Mouse (Mus musculus): Measurements from ENCODE around the gene Trnau1ap.
"Not testable (repeated sequence)": the region's sequence is repeated elsewhere in the genome, so short reads cannot be mapped to it uniquely, and the experiment has no call there.

Gene Trnau1ap

DNA sequence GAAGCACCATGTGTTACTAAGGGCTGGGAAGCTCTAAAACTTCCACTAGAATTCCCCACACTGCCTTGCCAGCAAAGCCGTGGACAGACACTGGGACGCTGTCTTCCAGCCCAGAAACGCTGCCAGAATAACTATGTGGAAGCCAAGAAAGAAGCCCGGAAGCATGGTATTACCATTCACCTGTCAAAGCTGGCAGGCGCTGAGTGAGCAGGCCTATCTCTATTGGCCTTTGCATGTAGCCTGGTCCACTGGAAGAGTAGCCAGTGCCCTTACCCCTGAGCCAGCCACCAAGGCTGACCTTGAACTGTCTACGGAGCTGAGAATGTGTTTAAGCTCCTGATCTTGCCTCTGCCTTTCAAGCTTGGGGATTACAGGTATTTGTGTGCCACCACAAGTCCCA lies 27.9 kb downstream of the Trnau1ap start:
- DNase-seq (ENCODE audit: inconsistent ontology term): no peak

DNA sequence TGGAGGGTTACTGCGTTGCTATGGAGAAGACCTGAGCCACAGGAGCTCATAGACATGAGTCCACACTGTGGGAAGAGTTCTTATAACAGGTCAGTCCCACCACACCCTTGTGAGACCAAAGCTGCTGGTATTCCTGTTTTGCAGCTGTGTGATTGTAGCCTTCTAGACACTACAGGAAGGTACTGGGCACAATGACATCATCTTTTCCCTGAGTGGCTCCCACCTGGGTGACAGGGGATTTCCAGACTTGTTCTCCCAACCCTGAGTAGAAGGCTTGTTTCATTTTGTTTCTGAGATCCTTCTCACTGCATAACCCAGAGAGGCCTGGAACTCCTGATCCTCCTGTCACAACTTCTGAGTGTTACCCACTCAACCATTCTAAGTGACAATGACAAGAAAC lies 29.5 kb downstream of the Trnau1ap start:
- no peak for DNase-seq (ENCODE audit: inconsistent ontology term)

DNA sequence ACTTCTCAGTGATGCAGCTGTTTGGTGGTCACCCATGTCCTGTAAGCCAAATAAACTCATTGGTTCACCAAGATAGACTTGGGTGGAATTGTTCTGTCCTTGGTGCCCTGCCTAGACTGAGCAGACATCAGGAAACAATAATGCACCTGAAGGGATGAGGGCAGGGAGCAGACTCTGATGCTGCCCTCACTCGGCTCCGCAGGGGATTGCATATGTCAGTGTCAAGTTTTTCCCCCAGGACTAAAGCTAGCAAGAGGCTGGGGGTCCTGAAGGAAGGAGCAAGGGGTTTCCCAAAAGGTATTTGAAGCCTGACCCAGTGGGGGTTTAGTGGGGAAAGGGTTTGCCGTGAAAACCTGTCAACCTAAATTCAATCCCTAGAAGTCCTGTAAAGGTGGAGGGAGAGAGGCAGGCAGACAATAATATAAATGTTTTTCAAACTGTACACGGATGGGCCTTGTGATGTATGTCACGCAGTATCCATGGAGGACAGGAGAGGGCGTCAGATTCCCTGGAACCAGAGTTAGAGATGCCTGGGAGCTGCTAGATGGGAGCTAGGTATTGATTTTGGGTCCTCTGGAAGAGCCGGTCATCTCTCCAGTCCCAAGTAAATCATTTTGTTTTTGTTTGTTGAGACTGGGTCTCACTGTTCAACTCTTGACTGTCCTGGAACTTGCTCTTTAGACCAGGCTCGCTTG lies 33.5 kb downstream of the Trnau1ap start:
- DNase-seq (ENCODE audit: inconsistent ontology term): no peak

DNA sequence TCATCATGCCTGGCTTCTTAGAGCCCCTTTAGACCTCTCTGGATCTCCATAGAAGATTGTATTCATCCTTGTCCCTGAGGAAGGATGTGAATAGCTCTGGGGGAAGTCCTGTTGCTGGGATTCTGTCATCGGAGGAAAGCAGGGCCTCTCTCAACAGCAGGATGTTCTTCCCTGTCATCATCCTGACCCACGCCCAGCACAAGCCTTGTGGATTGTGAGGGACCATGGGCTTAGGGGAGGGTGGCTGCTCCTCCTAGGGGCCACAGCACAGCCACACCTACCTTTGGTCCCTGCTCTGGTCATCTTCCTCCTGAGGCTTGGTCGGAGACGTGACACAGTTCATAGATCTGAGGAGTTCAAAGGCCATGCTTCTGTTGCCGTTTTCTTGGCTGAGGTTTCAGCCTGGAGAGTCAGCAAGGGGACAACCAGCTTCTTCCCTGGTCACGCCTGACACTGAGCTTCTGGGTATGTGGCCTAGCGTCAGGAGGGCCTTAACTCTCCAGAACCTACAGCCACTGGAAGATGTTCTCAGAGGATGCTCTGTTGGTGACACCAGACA lies 35.6 kb downstream of the Trnau1ap start:
- no peak for DNase-seq (ENCODE audit: inconsistent ontology term)

DNA sequence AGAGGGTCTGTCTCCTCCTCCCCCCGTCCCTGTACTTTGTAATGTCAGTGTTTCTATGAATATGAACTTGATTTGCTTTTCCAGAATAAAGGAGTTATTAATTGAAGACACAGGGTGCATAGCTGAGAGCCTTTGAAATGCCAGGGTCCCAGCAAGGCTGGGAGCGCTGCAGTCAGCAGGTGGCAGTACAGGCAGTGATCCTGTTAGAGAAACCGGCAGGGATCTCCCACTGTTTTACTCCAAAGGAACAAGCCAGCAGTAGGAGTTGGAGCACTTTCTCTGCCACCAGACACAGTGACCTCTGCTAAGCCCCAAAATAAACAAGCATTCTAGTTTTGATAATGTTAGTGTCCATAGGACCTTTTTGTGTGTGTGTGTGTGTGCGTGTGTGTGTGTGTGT lies 36.4 kb downstream of the Trnau1ap start:
- DNase-seq (ENCODE audit: inconsistent ontology term): peak; percentile 26

DNA sequence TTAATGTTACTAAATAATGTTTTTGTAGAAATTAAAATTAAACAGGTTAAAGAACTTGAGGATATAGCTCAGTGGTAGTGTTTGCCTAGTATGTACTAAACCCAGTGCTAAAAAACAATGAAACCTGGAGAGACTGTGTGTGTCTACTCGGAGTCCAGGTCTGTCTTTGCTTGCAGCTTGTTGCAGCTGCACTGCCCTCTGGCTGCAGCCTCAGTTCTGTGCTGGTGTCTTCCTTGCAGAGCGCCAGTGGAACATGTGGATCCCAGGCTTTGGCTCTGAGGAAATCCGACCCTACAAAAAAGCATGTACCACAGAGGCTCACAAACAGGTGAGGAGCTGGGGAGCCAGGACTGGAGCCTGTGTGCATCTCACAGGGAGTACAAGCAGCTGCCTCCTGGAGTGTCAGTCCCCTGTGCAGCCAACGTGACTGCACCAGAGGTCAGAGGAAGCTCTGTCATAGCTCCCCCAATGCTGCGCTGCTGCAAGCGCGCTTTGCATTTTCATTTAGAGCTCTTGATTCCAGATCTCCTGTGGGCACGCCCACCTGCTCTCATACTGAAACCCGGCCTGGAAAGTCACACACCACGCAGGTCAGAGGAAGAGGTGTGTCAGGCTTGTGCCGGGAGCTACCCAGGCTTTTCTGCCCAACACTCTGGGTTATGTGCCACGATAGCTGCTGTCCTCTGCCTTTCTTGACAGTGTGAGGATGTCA lies 37.6 kb downstream of the Trnau1ap start:
- no peak for DNase-seq (ENCODE audit: inconsistent ontology term)

DNA sequence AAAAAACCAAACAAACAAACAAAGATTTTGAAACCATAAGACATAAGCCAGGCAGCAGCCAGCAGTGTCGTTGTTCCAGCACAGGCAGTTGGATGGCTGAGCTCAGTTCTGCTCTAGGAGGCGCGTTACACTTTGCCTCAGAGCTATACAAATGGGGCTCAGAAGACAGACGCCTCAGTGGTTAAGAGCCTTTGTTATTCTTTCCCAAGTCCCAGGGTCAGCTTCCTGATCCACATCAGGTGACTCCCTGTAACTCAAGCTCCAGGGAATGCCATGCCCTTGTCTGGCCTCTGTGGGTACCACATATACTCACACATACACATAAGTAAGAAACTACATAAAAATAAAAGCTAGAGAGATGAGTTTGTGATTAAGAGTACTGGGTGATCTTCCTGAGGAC lies 38.3 kb downstream of the Trnau1ap start:
- no peak for DNase-seq (ENCODE audit: inconsistent ontology term)

DNA sequence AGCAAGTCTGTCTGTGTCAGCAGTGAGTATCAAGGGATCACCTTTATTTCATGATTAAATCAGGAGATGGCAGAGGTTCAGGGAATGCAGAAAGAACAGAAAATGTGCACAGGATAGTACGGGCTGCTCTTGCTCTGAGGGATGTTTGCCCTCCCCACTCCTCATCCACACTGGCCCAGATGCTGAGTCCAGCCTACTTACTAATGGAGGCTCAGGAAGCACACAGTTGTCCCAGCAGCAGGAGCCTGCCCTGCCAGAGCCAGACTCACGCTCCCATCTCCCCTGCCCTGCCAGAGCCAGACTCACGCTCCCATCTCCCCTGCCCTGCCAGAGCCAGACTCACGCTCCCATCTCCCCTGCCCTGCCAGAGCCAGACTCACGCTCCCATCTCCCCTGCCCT lies 40.5 kb downstream of the Trnau1ap start:
- DNase-seq (ENCODE audit: inconsistent ontology term): not testable (repeated sequence)

DNA sequence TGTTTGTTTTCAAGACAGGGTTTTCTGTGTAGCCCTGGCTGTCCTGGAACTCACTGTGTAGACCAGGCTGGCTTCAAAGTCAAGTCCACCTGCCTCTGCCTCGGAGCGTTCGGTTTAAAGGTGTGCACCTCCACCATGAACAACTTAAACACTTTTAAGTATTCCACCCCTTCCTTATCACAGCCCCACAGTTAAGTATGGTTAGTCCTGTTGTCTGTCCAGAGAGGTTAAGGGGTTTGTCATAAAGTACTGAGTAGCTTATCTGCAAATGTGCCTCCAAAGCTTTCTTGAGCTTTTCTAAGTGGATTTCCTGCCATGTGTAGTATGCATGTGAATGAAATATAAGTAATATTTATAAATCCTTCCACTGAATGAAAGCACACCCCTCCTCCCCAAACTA lies 53.4 kb downstream of the Trnau1ap start:
- DNase-seq (ENCODE audit: inconsistent ontology term): no peak

DNA sequence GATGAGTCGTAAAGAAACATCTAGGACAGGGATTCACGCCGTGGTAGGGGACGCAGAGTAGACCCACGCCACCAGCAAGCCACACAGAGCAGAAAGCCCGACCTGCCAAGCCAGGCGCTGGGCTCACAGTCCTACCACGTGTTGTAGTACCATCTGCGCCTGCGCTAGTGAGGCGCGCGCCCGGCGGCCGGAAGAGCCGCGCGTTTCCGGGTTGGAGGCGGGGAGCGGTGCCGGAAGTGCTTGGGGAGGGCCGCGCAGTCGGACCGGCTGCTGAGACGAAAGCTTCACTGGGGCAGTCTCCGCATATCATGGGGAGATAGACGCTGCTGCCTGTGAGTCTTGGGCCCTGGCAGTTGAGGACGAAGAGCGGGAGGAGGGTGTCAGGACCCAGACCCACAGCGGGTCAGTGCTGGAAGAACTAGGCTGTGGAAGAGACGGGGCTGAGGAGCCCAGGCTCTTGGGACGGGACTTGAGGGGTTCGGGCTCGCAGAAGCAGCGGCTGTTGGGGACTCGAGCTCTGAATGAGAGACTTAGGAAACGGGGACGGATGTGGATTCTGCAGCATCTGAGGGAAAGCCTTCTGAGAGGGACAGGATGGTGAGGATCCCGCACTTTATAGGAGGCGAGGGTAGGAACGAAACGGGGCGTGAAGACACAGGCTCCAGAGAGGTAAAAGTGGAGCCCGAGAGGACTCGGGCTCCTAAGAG lies 55.0 kb downstream of the Trnau1ap start, which contains the start of gene Taf12:
Gene Taf12, plus strand, starts transcription at position 220 of the 707 bp plus-strand sequence.
- peak; percentile 97 for DNase-seq (ENCODE audit: inconsistent ontology term)

DNA sequence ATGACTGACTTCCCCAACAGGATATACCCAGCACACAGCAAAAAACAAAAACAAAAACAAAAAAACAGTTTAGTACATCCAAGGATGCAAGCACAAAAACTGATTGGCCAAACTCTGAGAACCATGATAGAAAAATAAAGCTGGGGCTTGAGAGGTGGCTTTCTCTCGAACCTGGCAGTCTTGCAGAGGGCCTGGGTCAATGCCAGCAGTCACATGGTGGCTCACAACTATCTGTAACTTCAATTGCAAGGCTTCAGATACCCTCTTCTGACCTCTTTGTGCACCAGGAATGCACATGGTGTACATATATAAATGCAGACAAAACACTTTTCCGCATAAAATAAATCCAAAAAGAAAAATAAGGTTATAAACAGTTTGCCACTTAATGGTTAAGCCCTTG lies 56.2 kb downstream of the Trnau1ap start:
- DNase-seq (ENCODE audit: inconsistent ontology term): no peak

DNA sequence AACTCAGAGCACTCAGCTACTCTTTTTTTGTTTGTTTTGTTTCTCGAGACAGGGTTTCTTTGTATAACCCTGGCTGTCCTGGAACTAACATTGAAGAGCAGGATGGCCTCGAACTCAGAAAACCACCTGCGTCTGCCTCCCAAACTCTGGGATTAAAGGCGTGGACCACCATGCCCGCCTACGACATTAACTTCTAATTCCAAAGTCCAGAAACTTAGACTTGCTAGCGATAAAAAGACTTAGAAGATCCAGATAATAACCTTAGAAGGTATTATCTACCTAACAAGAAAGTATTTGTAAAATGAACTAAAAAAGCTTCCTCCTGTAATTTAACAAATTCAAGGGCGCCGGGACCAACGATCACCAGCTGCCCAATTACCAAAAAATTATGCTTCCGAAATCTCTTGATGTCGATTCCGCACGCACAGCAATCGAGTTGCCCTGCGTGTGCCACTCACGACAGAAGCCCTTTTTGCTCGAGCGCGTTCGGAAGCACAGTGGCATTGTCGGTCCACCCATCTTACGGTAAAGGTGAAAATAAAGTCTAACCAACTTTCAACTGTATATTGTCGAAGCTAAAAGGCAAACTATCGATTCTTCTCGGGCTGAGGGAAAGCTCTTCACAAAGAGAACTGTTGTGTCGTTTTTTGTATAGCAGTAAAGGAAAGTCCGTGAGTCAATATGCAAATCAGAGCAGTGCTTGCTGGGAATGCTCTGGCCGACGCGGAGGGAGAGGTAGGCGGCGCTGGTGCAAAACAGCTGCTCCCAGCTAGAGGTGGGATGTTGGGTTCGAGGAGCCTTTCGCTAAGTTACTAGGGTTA lies 59.4 kb downstream of the Trnau1ap start:
- peak; percentile 96 for DNase-seq (ENCODE audit: inconsistent ontology term)

DNA sequence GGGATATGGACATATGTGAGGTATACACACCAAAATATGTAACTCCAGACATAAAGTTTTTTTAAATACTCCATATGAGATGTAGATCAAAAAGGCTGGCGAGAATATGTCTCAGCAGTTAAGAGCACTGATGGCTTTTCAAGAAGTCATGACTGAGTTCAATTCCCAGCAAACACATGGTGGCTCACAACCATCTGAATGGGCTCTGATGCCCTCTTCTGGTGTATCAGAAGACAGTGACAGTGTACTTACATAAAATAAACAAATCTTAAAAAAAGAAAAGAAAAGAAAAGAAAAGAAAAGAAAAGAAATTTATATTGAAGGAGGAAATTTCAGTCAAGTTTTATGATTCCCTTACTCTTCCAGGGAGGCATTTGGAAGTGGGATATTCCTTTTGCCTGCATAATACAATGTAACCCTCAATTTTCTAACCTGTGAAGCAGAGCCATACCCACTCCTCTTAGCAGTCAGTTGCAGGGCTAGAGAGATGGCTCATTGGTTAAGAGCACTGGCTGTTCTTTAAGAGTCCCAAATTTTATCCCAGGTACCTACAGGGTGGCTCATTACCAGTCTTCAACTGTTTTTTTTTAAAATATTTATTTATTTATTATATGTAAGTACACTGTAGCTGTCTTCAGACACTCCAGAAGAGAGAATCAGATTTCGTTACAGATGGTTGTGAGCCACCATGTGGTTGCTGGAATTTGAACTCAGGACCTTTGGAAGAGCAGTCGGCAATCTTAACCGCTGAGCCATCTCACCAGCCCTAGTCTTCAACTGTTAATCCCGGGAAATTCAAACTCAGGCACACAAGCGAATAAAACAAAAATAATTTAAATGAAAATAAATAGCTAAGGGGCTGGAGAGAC lies 60.2 kb downstream of the Trnau1ap start:
- peak; percentile 67 for DNase-seq (ENCODE audit: inconsistent ontology term)

DNA sequence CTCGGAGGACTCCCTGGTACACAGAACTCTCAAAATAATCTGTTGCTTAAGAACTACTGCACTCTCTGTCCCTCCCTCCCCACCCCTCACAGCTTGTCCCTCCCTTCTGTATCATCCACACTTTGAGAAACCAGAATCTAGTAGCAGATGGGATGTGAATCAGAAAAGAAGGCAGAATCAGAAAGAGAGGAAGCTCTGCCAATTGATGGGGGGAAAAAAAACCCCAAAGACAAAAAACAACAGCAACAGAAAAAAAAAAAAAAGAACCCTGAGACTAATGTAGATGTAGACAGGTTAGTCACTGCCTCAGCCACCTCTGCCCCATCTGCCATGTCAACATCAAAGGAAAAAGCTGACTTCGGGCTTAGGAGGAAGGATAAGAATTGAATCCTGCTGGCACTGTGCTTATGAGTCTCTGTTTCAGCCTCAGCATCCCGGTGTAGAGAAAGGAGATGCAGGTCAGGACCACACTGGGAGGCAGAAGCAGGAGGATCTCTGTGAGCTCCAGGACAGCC lies 62.4 kb downstream of the Trnau1ap start:
- no peak for DNase-seq (ENCODE audit: inconsistent ontology term)

DNA sequence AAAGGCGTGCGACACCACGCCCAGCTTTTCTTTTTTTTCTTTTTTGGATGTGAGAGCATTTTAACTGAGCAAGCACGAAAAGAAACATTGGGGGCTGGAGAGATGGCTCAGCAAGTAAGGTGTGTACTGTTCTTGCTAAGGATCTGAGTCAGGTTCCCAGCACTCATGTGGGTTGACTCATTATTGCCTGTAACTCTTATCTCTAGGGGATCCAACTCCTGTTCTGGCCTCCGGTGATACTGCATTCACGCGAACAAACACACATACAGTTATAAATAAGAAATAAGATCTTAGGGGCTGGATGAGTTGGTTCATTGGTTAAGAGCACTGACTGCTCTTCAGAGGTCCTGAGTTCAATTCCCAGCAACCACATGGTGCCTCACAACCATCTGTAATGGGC lies 66.0 kb downstream of the Trnau1ap start:
- no peak for DNase-seq (ENCODE audit: inconsistent ontology term)

DNA sequence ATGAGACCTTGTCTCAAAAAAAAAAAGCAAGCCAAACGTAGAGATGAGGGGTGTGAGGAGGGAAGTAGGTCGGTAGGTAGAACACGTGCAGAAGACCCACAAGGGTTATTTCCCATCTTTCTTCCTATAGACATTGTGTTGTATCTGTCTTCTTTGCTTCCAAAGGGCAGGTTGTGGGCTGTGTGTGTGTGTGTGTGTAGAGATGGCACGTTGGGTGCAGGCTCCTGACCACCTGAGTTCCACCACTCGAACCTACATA lies 67.1 kb downstream of the Trnau1ap start:
- no peak for DNase-seq (ENCODE audit: inconsistent ontology term)

All from Muller cell, postnatal 12 days (primary cell).